Mouse (Mus musculus): ENCODE data around the gene Rims3.

The Rims3 gene

DNA sequence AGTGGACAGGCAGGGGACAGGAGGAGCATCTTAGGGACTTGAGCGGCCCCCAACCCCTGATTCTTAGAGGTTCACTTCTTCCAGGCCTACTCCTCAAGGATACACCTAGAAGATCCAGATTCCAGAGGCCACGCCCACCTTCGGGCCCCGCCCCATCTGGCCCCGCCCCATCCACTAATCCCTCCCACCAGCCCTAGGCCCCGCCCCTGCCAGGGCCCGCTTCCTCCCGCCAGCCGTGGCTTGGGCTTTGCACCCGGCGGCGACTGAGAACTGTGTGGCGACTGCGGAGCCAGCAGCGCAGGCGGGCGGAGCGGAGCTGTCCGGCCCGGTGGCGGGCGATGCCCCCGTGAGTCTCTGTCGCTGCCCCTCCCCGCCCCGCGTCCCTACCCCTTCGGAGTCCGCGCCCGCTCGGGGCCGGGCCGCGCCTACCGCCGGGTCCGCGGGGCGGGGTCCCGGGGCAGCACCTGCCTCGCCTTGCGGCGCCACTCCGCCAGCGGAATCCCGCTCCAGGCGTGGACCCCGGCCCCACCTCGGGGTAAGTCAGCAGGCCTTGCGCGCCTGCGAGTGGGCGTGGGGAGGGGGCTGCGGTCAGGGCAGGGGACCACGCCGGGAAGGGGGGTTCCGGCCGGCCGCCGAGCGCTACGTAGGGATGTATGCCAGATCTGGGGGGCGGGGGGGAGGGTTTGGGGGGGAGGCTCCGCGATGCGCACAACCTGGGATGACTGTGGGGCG is at the start of gene Rims3:
TSS of gene Rims3 (plus strand) at position 229 of the 732 bp plus-strand sequence.
- DNase-seq (ENCODE audit: low spot score): peak; percentile 9

DNA sequence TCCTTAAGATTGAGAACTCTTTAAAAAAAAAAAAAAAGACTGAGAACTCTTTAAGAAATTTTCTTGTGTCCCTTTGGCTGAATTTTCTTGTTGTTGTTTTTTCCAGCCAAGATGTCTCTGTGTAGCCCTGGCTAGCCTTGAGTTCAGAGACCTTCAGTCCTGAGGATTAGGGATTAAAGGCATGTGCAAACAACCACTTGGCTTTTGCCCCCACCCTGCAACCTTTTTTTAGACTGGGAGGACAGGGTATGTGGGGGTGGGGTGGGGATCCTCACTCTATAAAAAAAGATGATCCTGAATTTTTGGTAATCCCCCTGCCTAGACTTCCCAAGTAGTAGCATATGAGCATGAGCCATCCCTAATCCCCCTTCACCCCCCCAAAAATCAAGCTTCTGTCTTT is 48.8 kb upstream of the Rims3 start:
- no peak for DNase-seq (ENCODE audit: low spot score)

DNA sequence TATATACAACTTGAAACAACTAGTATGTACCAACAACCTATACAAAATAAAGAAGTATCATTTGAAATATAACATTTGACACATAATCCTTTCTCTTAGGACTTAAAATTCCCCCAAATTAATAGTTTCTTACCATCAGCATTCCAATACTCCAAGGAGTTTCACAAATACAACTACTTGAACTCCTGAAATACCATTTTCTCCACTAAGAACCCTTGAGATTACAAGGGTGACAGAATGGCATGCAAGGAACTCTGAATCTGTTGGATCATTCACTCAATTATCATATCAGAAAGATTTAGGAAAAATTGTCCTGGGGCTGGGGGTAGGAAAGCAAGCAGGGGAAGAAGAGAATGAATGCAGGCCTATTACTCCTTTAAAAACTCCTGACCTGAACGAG is 40.9 kb upstream of the Rims3 start:
- no peak for DNase-seq (ENCODE audit: low spot score)

DNA sequence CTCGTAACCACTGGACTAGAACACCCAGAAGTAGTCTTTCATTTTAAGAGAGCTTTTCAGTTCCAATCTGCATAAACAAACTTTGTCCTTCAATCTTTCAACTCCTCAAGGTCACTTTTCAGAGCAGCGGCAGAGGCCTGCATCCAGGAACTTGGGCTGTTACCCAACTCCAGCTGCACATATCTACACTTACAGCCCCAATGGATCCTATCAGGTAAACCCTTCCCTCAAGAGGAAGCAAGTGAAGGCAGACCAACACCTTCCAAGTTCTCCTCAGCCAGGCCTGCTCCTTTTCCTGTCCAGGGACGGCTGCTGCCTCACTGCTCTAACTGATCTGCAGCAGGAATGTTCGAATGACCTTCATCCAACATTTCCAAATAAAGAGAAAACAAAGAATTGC is 40.4 kb upstream of the Rims3 start:
- DNase-seq (ENCODE audit: low spot score): no peak

DNA sequence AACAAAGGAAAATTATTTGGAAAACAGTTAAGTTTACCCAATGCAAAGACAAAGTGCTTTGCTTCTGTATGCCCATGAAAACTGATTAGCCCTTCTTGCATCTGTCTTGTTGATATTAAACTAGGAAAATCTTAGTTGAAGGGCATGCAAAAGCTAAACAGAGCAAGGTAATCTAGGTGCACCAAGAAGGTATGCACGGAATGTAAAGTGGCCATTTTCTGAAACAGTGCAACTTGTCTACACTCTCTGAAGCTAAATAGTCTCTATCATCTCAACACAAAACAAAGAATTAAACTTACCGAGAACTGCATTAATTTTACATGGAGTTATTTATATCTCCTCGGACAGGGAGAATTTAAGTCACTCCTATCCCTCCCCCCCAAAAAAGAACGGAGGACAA is 39.5 kb upstream of the Rims3 start:
- no peak for DNase-seq (ENCODE audit: low spot score)

DNA sequence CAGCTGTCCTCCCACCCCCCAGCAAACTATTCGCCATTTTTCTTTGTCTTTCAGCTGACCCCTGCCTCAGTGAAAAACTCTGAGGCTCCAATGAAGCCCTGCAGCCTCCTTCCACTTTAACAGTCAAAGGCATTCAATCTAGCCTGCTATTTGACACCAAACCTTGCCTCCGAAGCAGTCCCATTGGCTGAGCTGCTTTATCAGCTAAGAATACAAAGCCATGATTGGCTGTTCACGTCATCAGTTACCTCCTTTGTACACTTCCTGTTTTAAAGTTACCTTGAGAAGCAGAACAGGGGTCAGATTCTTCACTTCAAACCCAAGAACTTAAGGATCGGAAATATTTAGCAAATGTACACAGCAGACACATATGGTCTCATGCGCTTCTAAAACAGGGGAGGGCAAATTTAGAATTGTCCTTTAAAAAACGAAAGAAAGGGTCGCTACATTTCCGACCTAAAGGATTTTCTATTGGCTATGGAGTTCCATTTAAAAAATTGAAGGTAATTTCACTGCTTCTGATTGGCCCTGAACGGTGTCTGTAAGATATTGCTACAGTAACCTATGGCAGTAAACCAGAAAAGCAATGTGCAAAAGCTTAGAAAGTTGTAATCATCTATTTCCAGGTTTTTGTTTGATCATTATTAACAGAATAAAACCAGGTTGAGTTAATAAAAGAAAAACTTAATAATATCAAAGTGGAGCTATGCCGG is 38.8 kb upstream of the Rims3 start:
- peak; percentile 36 for DNase-seq (ENCODE audit: low spot score)

DNA sequence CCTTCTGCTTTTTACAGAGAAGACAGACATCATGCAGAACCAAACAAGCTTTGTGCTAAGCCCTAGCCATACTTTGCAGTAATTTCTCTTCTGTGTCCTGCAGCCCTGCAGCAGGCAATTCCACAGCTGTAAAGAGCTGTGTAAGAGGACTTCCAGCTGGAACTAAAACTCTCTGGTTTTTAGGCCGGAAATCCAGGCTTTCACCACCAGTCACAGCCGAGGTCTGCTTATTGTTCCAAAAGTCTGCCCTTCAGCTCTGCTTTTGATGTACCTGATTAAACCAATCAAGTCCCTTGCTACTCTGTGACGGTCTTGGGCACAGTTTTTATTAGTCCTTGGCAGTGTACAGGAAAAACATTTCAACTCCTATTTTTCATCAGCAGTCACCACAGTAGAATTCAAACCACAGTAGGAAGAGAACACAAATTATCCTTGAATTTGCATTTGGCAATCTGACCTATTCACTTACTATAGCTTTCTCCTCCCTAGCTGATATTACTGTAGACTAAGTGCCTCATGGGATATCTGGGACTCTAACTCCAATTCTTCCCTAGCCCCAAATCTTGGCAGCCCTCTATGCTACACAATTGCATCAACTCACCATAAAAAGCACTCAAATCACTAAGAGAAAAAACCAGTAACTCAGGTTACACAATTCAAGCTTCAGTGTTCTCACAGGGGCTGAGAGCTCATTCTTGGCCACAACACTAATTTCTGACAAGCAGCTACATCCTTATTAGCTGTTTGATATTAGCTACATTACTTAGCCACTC is 37.4 kb upstream of the Rims3 start:
- DNase-seq (ENCODE audit: low spot score): no peak

DNA sequence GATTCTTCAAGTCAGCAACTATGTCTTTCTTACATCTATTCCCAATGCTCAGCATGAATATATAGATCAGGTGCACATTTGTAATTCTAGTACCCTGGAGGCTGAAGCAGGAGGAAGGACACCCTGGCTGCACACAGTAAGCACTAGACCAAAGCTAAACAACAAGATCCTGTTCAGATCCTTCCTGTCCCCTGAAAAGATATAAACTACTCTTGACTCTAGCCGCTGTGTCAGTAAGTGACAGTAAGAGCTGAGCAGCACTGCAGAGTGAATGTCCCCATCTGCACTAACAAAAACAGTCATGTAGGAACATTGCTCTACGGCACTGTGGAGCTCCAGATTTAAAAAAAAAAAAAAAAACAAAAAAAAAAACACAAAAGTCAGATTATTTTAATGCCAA is 36.7 kb upstream of the Rims3 start:
- DNase-seq (ENCODE audit: low spot score): no peak

DNA sequence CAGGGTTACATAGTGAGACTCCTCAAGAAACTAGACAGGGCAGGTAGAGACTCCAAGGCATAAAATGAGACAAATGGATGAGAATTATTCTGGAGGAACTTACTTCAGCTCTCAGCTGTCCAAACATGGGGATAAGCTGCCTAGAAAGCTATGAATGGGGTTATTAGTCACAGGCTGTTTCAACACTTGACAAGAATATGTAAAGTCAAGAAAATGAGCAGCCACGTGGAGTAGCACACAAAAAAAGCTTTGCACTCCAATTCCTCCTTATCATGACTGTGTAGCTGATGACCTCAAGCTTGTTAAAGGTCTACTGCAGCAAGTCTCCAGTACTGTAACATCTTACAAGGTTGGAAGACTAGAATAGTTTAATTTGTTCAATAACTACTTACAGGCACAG is 35.3 kb upstream of the Rims3 start:
- DNase-seq (ENCODE audit: low spot score): no peak

DNA sequence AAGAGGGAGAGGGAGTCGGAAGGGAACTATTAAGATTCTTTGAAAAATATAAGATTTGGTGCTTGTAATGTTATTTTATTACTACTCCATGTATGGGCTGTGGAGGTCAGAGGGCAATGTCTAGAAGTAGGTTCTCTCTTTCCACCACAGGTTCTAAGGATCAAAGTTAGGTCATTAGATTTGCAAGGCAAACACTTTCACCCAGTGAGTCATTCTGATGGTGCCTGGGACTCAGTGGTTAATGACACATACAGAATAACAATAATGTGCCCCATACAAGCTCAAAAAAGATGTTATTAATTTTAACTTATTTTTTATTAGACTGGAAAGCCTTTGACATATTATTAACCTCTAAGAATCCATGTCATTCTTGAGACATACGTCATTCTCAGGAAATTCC is 34.7 kb upstream of the Rims3 start:
- no peak for DNase-seq (ENCODE audit: low spot score)

DNA sequence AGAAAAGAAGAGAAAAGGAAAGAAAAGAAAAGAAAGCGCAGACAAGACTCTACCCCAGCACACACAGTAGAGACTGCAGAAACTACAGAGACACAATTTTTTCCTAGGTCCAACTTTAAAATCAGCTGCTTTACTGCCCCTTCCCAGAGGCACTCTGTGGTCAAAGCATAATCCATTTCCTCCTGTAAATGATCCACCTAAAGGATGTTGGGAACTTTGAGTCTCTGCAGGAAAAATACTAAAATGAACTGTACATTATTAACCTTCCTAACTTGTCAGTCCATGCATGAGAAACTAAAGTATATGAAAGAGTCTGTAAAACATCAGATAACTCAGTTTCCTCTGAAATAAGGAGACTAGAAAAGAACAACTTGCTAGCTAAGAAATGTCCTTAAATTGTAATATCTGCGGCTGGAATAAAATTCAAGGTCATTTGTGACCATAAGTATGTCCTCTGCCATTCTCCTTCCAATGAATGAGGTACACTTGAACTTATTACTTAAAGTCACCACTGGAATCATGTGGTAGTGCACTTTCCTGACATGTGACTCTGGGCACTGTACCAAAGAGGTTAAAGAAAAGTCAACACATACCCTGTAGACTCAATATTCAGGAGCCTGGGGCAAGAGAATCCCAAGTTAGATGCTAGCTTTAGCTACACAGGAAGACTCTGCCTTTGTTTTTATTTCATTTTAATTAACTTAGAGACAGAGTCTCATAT is 32.3 kb upstream of the Rims3 start:
- no peak for DNase-seq (ENCODE audit: low spot score)

DNA sequence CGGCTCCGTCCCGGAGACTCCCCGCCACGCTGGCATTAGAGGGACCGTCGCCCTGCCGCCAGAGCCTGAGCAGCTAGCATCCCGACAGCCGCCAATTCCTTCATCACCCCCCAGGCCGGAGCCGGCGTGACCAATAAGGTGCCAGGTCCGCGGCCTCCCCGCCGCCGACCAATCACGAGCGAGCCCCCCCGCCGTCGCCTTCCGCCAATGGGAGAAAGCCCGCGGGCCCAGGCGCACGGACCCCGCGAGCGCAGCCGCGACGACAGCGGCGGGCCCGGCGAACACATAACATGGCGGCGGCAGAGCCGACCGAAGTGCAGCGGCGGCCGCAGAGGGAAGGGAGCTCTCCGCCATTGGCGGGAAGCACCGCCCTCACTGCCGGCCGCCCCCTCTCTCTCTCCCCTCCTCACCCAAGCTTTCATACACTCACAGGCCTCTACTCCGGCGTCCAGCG is 29.5 kb upstream of the Rims3 start:
- peak; percentile 88 for DNase-seq (ENCODE audit: low spot score)

DNA sequence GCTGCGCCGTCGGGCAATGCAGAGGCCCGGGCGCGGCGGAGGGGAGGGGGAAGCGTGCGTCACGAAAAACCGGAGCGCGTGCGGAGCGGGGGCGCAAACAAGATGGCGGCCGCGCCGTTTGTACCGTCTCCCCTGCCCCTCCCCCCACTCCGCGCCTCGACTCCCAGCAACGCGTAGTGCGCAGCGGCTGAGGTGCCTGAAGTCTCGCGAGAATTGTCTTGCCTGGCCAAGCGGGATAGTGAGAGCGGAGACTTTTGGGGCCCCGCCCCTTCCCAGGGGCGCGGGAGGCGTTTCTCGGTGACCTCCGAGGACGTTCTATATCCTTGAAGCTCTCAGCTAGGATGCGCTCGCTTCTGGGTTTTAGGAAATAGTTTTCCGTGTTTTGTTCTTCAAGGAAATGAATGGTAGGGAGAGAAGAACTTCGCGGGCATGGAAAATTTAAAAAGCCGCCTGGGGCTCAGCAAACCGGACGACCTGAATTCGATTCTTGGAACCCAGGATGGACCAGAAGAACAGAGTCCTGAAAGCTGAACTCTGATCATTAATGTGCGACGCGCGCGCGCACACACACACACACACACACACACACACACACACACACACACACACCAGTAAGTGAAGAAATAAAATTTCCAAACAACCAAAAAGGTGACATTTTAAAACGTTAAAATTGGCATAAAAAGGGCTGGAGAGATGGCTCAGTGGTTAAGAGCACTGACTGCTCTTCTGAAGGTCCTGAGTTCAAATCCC is 28.9 kb upstream of the Rims3 start:
- peak; percentile 86 for DNase-seq (ENCODE audit: low spot score)

DNA sequence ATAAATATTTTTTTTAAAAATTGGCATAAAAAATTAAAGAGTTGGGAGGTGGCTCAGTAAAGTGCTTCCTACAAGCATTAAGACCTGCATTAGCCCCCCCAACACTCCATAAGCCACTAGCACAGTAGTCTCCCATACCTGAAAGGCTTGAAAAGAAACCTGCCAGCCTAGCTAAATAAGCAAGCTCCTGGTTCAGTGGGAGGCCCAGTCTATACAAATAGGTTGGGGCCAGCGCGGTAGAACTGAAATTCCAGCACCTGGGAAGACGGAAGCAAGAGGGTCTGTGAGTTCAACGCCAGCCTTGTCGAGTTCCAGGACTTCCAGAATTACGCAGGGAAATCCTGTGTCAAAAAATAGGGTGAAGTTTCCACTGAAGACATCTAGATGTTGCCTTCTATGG is 28.2 kb upstream of the Rims3 start:
- no peak for DNase-seq (ENCODE audit: low spot score)

DNA sequence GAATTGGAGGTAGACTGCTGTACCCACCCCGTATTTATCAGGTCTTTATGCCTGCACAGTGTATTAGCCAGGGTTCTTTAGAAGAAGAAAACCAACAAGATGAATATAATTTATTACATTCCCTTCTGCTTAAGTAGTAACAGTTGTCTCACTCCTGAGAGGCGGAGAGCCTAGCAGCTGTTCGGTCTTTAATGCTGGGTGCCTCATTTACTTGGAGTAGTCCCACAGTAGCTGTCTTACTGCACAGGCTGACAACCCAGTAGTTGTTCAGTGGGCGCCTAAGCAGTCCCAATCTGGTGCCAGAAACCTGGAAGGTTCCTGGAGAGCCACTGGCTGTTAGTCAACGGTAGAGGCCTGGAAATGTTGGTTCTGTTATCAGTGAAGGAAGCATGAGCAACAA is 23.8 kb upstream of the Rims3 start:
- no peak for DNase-seq (ENCODE audit: low spot score)

DNA sequence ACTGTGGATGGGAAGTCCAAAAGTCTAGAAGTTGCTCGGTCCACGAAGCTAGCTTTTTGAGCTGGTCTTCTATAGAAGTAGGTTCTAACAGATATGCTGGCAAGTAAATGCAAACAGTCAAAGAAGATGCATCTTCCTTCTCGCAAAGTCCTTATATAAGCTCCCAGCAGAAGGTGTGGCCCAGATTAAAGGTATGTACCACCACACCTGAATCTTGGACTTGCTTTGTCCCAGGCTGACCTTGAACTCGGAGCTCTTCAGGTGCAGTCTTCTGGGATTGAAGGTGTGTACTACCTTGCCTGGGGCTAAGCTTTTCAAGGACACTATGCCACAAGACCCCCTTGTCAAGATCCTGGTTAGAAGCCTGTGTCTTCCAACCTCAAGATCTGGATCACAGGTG is 23.1 kb upstream of the Rims3 start, which contains the start of gene Nfyc:
TSS of gene Nfyc (minus strand) at position 101 of the 400 bp plus-strand sequence.
- DNase-seq (ENCODE audit: low spot score): no peak

DNA sequence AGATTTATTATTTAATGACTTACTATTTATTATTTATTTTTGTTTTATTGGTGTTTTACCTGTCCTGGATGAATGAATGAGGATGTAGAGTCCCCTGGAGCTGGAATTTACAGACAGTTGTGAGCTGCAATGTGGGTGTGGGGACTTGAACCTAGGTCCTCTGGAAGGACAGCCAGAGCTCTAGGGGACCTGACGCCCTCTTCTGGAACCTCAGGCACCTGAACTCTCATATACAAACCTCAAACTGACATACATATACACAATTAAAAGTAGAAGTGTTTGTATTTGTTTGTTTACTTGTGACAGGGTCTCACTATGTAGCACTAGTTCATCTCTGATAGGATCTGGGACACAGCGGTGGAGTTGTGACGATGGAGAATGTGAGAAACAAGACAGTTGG is 13.3 kb upstream of the Rims3 start:
- DNase-seq (ENCODE audit: low spot score): no peak

DNA sequence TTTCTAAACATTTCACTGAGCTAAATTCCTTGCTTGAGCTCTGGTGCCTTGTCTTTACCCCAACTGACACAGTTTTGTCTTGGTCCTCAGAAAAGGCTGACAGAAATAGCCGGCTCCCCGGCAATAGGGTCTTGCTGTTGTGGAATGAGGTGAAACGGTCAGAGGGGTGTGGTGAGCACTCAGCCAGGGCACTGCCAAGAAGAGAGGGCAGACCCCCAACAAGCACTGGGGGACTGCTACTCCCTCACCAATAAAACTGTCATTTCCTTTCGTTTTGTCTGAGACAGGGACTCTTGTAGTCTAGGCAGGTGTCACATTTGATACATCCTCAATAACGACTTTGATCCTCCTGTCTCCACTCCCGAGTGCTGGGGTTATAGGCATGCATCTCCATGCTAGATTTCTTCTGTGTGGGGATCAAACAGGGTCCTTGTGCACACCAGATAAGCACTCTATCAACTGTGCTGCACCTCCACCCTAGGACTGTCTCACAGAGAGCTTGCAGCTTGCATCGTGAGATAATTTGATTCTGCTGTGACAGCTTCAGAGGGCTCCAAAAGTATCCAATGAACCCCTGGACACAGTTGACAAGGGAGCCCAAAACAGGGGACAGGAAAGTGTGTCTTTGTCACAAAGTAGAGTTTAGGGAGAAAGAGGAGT is 10.1 kb upstream of the Rims3 start:
- no peak for DNase-seq (ENCODE audit: low spot score)

DNA sequence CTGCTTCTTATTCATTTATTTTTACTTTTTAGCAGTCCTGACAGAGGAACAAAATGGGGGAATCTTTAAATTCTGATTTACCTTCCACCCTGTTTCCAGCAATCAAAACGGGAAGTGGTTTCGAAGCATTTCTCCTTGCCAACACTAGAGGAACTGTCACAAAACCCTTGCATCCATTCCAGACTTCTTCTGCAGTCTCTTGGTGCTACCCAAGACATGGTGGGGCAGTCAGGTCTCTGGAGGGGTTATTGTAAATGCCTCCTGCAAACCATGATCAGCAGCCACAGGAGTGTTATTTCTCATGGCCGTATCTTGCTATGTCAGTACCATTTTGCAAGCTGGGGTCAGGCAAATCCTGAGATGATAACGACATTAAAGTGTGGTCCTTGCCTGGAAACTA is 9.5 kb upstream of the Rims3 start:
- no peak for DNase-seq (ENCODE audit: low spot score)

DNA sequence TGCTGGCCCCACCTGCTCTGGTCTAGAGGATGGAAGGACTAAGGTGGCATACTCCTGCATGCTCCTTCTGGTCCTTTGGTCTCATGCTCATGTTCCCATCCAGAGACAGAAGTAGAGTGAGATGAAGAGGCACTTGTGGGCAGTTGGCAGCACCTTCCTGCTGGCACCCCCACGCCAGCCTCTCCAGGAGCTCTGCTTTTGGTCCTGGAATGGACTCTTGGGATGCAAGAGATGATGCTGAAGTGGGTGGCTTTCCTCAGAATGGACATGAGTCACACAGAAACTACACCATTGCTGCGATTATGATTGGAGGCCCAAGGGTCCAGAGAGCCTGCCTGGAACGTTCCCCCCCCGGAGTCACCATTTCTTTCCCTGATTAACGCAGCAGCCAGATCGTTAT is 5.7 kb upstream of the Rims3 start:
- no peak for DNase-seq (ENCODE audit: low spot score)

DNA sequence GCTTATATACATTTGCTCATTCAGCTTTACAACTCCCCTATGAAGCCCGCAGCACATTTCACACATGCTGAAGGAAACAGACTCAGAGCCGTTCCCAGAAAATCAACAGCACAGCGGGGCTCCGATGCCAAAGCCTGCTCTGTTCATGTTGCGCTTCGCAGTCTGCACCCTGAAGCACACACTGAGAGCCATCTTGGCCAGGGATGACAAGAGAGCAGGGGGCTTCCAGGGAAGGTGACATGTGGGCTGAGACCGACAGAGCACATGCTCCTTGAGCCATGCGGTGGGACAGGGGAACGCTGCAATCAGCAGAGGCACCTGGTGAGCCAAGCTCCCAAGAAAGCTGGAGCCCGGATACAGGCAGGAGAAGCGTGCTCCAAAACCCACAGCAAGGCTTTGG is 5.2 kb upstream of the Rims3 start:
- no peak for DNase-seq (ENCODE audit: low spot score)
